Mouse (Mus musculus): Measurements from ENCODE around the gene Olfr1293-ps.

Gene Olfr1293-ps

GRCm38 (mm10) chr2:111524903-111525302 lies at the start of gene Olfr1293-ps:
Olfr1293-ps (plus strand) TSS chr2:111525203.
- no peak for DNase-seq (ENCODE audit: low read depth)

- DNase-seq (ENCODE audit: low read depth), result no peak
Observed at GRCm38 (mm10) chr2:111480519-111480918, 44.5 kb upstream of the Olfr1293-ps start, which contains the start of gene Olfr1289. Olfr1289 (plus strand) TSS chr2:111480819.

GRCm38 (mm10) chr2:111493729-111494128 lies 31.3 kb upstream of the Olfr1293-ps start, which contains the start of gene Olfr1290:
Olfr1290 (minus strand) TSS chr2:111493829.
- no peak for DNase-seq (ENCODE audit: low read depth)

GRCm38 (mm10) chr2:111496880-111497279 lies 28.1 kb upstream of the Olfr1293-ps start, which contains the start of gene Olfr1291-ps1:
Olfr1291-ps1 (plus strand) TSS chr2:111497180.
- DNase-seq (ENCODE audit: low read depth), result no peak

GRCm38 (mm10) chr2:111517451-111517850 lies 7.6 kb upstream of the Olfr1293-ps start:
- no peak for DNase-seq (ENCODE audit: low read depth)

- no peak for DNase-seq (ENCODE audit: low read depth)
Observed at GRCm38 (mm10) chr2:111540191-111540590, 15.2 kb downstream of the Olfr1293-ps start, which contains the start of gene Olfr1294. Olfr1294 (minus strand) TSS chr2:111540291.

- DNase-seq (ENCODE audit: low read depth), result no peak
Observed at GRCm38 (mm10) chr2:111569581-111569980, 44.6 kb downstream of the Olfr1293-ps start, which contains the start of gene Olfr1295. Olfr1295 (minus strand) TSS chr2:111569681.
